Mouse (Mus musculus): ENCODE results near the gene Mycl. TPM values are rescaled to one million over a fixed set of nuclear protein-coding genes. Genes with fewer than 3 reads are reported as not detected.
A peak's percentile ranks its signal among the peaks of the same experiment; 100 is the strongest.

Gene Mycl
- polyA plus RNA-seq, 1 experiment from 2014 or later, result 21.3 TPM

- Histone ChIP-seq H3K9ac (no peak overlapping the region), H3K4me1 (peaks cover 21% of the 10 kb centered on the region), H3K4me2 (peak overlapping the region; percentile 100), H3K36me3 (no peaks in the 10 kb centered on the region), H3K9me3 (no peaks in the 10 kb centered on the region), H3K4me3 (replicated peaks) (peak overlapping the region; percentile 58; the same call in 1 of the 2 replicates), H3K27ac (no peak overlapping the region), H3K27me3 (replicated peaks) (peaks cover 10% of the 10 kb centered on the region; the same call in 1 of the 2 replicates)
- WGBS, result 54% methylated on average over 6 of the region's 6 CpGs
- no peak for ATAC-seq (ENCODE audit: insufficient read depth, low FRiP score, low read depth)
These were observed 33.9 kb upstream of the Mycl start for GRCm38 (mm10) chr4:122961589-122961988.

GRCm38 (mm10) chr4:122962751-122963150, 32.7 kb upstream of the Mycl start:
- peak; percentile 33; the same call in 1 of the 2 replicates for ATAC-seq (ENCODE audit: insufficient read depth, low FRiP score, low read depth)
- H3K27ac ChIP-seq, result no peak overlapping the region
- WGBS, result 48% methylated on average over 8 of the region's 8 CpGs
- H3K36me3 ChIP-seq, result no peaks in the 10 kb centered on the region
- peaks cover 10% of the 10 kb centered on the region; the same call in 1 of the 2 replicates for H3K27me3 ChIP-seq (replicated peaks)
- H3K9me3 ChIP-seq, result no peaks in the 10 kb centered on the region
- no peak overlapping the region for H3K4me2 ChIP-seq
- H3K4me3 ChIP-seq (replicated peaks), result no peak overlapping the region
- peaks cover 21% of the 10 kb centered on the region for H3K4me1 ChIP-seq
- H3K9ac ChIP-seq, result no peak overlapping the region

- ATAC-seq (ENCODE audit: insufficient read depth, low FRiP score, low read depth), result no peak
- WGBS, result 56% methylated on average over 4 of the region's 4 CpGs
- no peaks in the 10 kb centered on the region for H3K36me3 ChIP-seq
- no peak overlapping the region for H3K4me2 ChIP-seq
- no peaks in the 10 kb centered on the region for H3K9me3 ChIP-seq
- no peaks in the 10 kb centered on the region for H3K4me1 ChIP-seq
- H3K9ac ChIP-seq, result no peak overlapping the region
- no peaks in the 10 kb centered on the region for H3K27me3 ChIP-seq (replicated peaks)
- H3K27ac ChIP-seq, result no peak overlapping the region
- no peak overlapping the region for H3K4me3 ChIP-seq (replicated peaks)
These were observed 27.3 kb upstream of the Mycl start for GRCm38 (mm10) chr4:122968106-122968505.

GRCm38 (mm10) chr4:122971191-122971590, 24.3 kb upstream of the Mycl start:
- WGBS, result 78% methylated on average over 4 of the region's 4 CpGs
- ATAC-seq (ENCODE audit: insufficient read depth, low FRiP score, low read depth), result no peak
- H3K27ac ChIP-seq, result no peak overlapping the region

GRCm38 (mm10) chr4:122971646-122972045, 23.8 kb upstream of the Mycl start:
- Histone ChIP-seq H3K4me2 (no peak overlapping the region), H3K27me3 (replicated peaks) (no peaks in the 10 kb centered on the region), H3K4me3 (replicated peaks) (no peak overlapping the region), H3K36me3 (no peaks in the 10 kb centered on the region), H3K9ac (no peak overlapping the region), H3K9me3 (no peaks in the 10 kb centered on the region), H3K4me1 (no peaks in the 10 kb centered on the region), H3K27ac (no peak overlapping the region)
- no peak for ATAC-seq (ENCODE audit: insufficient read depth, low FRiP score, low read depth)
- WGBS, result 79% methylated on average over 4 of the region's 4 CpGs

More at GRCm38 (mm10) chr4:122971191-122971590, 24.3 kb upstream of the Mycl start:
- H3K27me3 ChIP-seq (replicated peaks), result no peaks in the 10 kb centered on the region
- no peaks in the 10 kb centered on the region for H3K36me3 ChIP-seq
- H3K4me1 ChIP-seq, result no peaks in the 10 kb centered on the region
- no peak overlapping the region for H3K4me3 ChIP-seq (replicated peaks)
- no peak overlapping the region for H3K4me2 ChIP-seq
- no peaks in the 10 kb centered on the region for H3K9me3 ChIP-seq
- H3K9ac ChIP-seq, result no peak overlapping the region

- Histone ChIP-seq H3K4me2 (no peak overlapping the region), H3K9ac (no peak overlapping the region), H3K27ac (no peak overlapping the region), H3K27me3 (replicated peaks) (no peaks in the 10 kb centered on the region), H3K36me3 (no peaks in the 10 kb centered on the region), H3K4me1 (no peaks in the 10 kb centered on the region), H3K4me3 (replicated peaks) (no peak overlapping the region), H3K9me3 (no peaks in the 10 kb centered on the region)
- no peak for ATAC-seq (ENCODE audit: insufficient read depth, low FRiP score, low read depth)
- 65% methylated on average over 8 of the region's 8 CpGs for WGBS
These were observed 23.4 kb upstream of the Mycl start for GRCm38 (mm10) chr4:122972056-122972455.

- Histone ChIP-seq H3K4me2 (no peak overlapping the region), H3K4me3 (replicated peaks) (no peak overlapping the region), H3K27me3 (replicated peaks) (no peaks in the 10 kb centered on the region), H3K9ac (no peak overlapping the region), H3K36me3 (no peaks in the 10 kb centered on the region), H3K27ac (no peak overlapping the region), H3K4me1 (no peaks in the 10 kb centered on the region), H3K9me3 (no peaks in the 10 kb centered on the region)
- no peak for ATAC-seq (ENCODE audit: insufficient read depth, low FRiP score, low read depth)
- 79% methylated on average over 5 of the region's 5 CpGs for WGBS
These were observed 20.4 kb upstream of the Mycl start for GRCm38 (mm10) chr4:122974976-122975520.

GRCm38 (mm10) chr4:122976885-122977284, 18.6 kb upstream of the Mycl start:
- Histone ChIP-seq H3K4me1 (no peaks in the 10 kb centered on the region), H3K27ac (no peak overlapping the region), H3K4me3 (replicated peaks) (no peak overlapping the region), H3K27me3 (replicated peaks) (no peaks in the 10 kb centered on the region), H3K9me3 (no peaks in the 10 kb centered on the region), H3K4me2 (no peak overlapping the region), H3K9ac (no peak overlapping the region), H3K36me3 (no peaks in the 10 kb centered on the region)
- no peak for ATAC-seq (ENCODE audit: insufficient read depth, low FRiP score, low read depth)
- WGBS, result 63% methylated on average over 4 of the region's 4 CpGs

GRCm38 (mm10) chr4:122978850-122979249, 16.6 kb upstream of the Mycl start:
- WGBS, result 79% methylated on average over 2 of the region's 2 CpGs
- no peak overlapping the region for H3K9ac ChIP-seq
- no peaks in the 10 kb centered on the region for H3K36me3 ChIP-seq
- no peak overlapping the region for H3K4me2 ChIP-seq
- peaks cover 8% of the 10 kb centered on the region for H3K27me3 ChIP-seq (replicated peaks)
- H3K27ac ChIP-seq, result no peak overlapping the region
- no peak for ATAC-seq (ENCODE audit: insufficient read depth, low FRiP score, low read depth)
- no peaks in the 10 kb centered on the region for H3K9me3 ChIP-seq
- H3K4me3 ChIP-seq (replicated peaks), result no peak overlapping the region
- no peaks in the 10 kb centered on the region for H3K4me1 ChIP-seq

- no peak overlapping the region for H3K27ac ChIP-seq
- no peaks in the 10 kb centered on the region for H3K36me3 ChIP-seq
- H3K9ac ChIP-seq, result no peak overlapping the region
- WGBS, result 86% methylated on average over 3 of the region's 3 CpGs
- no peak for ATAC-seq (ENCODE audit: insufficient read depth, low FRiP score, low read depth)
- peaks cover 12% of the 10 kb centered on the region for H3K27me3 ChIP-seq (replicated peaks)
- no peaks in the 10 kb centered on the region for H3K9me3 ChIP-seq
- no peaks in the 10 kb centered on the region for H3K4me1 ChIP-seq
- no peak overlapping the region for H3K4me2 ChIP-seq
- no peak overlapping the region for H3K4me3 ChIP-seq (replicated peaks)
These were observed 15.6 kb upstream of the Mycl start for GRCm38 (mm10) chr4:122979826-122980225.

GRCm38 (mm10) chr4:122980684-122981083, 14.8 kb upstream of the Mycl start:
- H3K27me3 ChIP-seq (replicated peaks), result peaks cover 12% of the 10 kb centered on the region
- no peaks in the 10 kb centered on the region for H3K4me1 ChIP-seq
- H3K9ac ChIP-seq, result no peak overlapping the region
- 67% methylated on average over 2 of the region's 2 CpGs for WGBS
- no peak overlapping the region for H3K4me2 ChIP-seq
- no peak overlapping the region for H3K4me3 ChIP-seq (replicated peaks)
- no peaks in the 10 kb centered on the region for H3K36me3 ChIP-seq
- no peak overlapping the region for H3K27ac ChIP-seq
- ATAC-seq (ENCODE audit: insufficient read depth, low FRiP score, low read depth), result no peak
- H3K9me3 ChIP-seq, result no peaks in the 10 kb centered on the region

GRCm38 (mm10) chr4:122981238-122981637, 14.2 kb upstream of the Mycl start:
- Histone ChIP-seq H3K9ac (no peak overlapping the region), H3K4me3 (replicated peaks) (no peak overlapping the region), H3K27ac (no peak overlapping the region), H3K4me2 (no peak overlapping the region), H3K27me3 (replicated peaks) (peaks cover 12% of the 10 kb centered on the region), H3K36me3 (no peaks in the 10 kb centered on the region), H3K9me3 (no peaks in the 10 kb centered on the region), H3K4me1 (no peaks in the 10 kb centered on the region)
- no peak for ATAC-seq (ENCODE audit: insufficient read depth, low FRiP score, low read depth)
- WGBS, result 66% methylated on average over 7 of the region's 7 CpGs

GRCm38 (mm10) chr4:122981930-122982329, 13.5 kb upstream of the Mycl start:
- ATAC-seq (ENCODE audit: insufficient read depth, low FRiP score, low read depth), result 0 out of 2 replicates have a peak, but pooled peaks have one; percentile 40
- peaks cover 12% of the 10 kb centered on the region for H3K27me3 ChIP-seq (replicated peaks)
- H3K9me3 ChIP-seq, result no peaks in the 10 kb centered on the region
- no peak overlapping the region for H3K4me3 ChIP-seq (replicated peaks)
- no peak overlapping the region for H3K4me2 ChIP-seq
- H3K36me3 ChIP-seq, result no peaks in the 10 kb centered on the region
- no peak overlapping the region for H3K27ac ChIP-seq
- H3K9ac ChIP-seq, result no peak overlapping the region
- 40% methylated on average over 3 of the region's 3 CpGs for whole genome bisulfite sequencing
- H3K4me1 ChIP-seq, result no peaks in the 10 kb centered on the region
